Mouse (Mus musculus): Measurements from ENCODE around the gene Ccdc9.

GRCm38 (mm10) chr7:16311453-16312004 is 24.9 kb upstream of the Ccdc9 start:
- TF ChIP-seq CTCF (IDR thresholded peaks at IDR 0.05; ENCODE audit: low read depth): no peak
- no peak for TF ChIP-seq EP300 (IDR thresholded peaks at IDR 0.05; ENCODE audit: low read depth)

All from liver, embryonic 14.5 days (tissue).